Mouse (Mus musculus) forelimb bud, embryonic 11.5 days (tissue): Measurements from ENCODE around the gene Gm20834.
"Not testable (repeated sequence)": the region's sequence is repeated elsewhere in the genome, so short reads cannot be mapped to it uniquely, and the experiment has no call there.

ENCODE experiments used
- DNase-seq: peaks from one replicate; pipeline ENCODE4 v3.0.0-alpha.2; 2012; ENCODE audit warnings: low read depth, low spot score

The Gm20834 gene

GRCm38 (mm10) chrY:10324489-10324888, at the start of gene Gm20834:
Gene Gm20834 (minus strand): TSS chrY:10324589.
- DNase-seq = not testable (repeated sequence)
